Mouse (Mus musculus) spleen, adult 2 months (tissue): ENCODE results near the gene Adrb1. TPM values are rescaled to one million over a fixed set of nuclear protein-coding genes. Genes with fewer than 3 reads are reported as not detected.

Source experiments
- DNase-seq, 2 experiments: peaks; one replicate each; pipeline versions ENCODE4 v3.0.0 to v3.0.0-alpha.2; 2012 to 2021; ENCODE audit warnings: low spot score in 2 of 2, low read depth in 1 of 2
- H3K27ac ChIP-seq: fragments of 200-500 bp; 2 replicates; pipeline ENCODE4 v1.5.1; 2012; ENCODE audit warnings: low read length, inconsistent platforms; ENCODE audit not compliant: insufficient read depth
- H3K27me3 ChIP-seq: fragments of 200-500 bp; 2 replicates; pipeline ENCODE4 v1.6.1; 2012; ENCODE audit warnings: mild to moderate bottlenecking, moderate library complexity, low read length, inconsistent platforms; ENCODE audit not compliant: control insufficient read depth, insufficient read depth
- H3K36me3 ChIP-seq: fragments of 200-500 bp; 2 replicates; pipeline ENCODE4 v1.6.1; 2012; ENCODE audit warnings: mild to moderate bottlenecking, low read length, inconsistent platforms; ENCODE audit not compliant: control insufficient read depth, insufficient read depth
- H3K4me1 ChIP-seq: fragments of 200-500 bp; 2 replicates; pipeline ENCODE4 v1.6.1; 2011; ENCODE audit warnings: inconsistent platforms; ENCODE audit not compliant: control insufficient read depth, insufficient read depth, insufficient read length
- H3K4me3 ChIP-seq: fragments of 200-500 bp; 2 replicates; pipeline ENCODE4 v1.5.1; 2011; ENCODE audit warnings: mild to moderate bottlenecking, inconsistent platforms; ENCODE audit not compliant: insufficient read depth, insufficient read length; ENCODE audit errors: extremely low read depth
- CTCF ChIP-seq: fragments of 200-500 bp; IDR thresholded peaks from 2 replicates; pipeline ENCODE4 v1.5.1; 2011; ENCODE audit warnings: mild to moderate bottlenecking, inconsistent platforms; ENCODE audit not compliant: insufficient read depth, insufficient read length, insufficient replicate concordance; ENCODE audit errors: extremely low read depth
- POLR2A ChIP-seq: fragments of 200-500 bp; IDR thresholded peaks from 2 replicates; pipeline ENCODE4 v1.6.1; 2011; ENCODE audit warnings: low read depth, low read length, inconsistent platforms
- WGBS: fragments of 180-500 bp; shearing (Covaris S2); methylation state at CpG from one replicate; pipeline ENCODE4 v1.1.7; 2018; 5-methylcytosine and 5-hydroxymethylcytosine counted together
- polyA plus RNA-seq: library from polyadenylated mRNA; depleted of rRNA; stranded (reverse); fragments of >200 nt; gene quantifications from 2 replicates; pipeline ENCODE4 v1.2.3, GENCODE M21; 2012; rRNA removed

The Adrb1 gene
- polyA plus RNA-seq, result 7.7 and 12.6 TPM in 2 replicates

DNA sequence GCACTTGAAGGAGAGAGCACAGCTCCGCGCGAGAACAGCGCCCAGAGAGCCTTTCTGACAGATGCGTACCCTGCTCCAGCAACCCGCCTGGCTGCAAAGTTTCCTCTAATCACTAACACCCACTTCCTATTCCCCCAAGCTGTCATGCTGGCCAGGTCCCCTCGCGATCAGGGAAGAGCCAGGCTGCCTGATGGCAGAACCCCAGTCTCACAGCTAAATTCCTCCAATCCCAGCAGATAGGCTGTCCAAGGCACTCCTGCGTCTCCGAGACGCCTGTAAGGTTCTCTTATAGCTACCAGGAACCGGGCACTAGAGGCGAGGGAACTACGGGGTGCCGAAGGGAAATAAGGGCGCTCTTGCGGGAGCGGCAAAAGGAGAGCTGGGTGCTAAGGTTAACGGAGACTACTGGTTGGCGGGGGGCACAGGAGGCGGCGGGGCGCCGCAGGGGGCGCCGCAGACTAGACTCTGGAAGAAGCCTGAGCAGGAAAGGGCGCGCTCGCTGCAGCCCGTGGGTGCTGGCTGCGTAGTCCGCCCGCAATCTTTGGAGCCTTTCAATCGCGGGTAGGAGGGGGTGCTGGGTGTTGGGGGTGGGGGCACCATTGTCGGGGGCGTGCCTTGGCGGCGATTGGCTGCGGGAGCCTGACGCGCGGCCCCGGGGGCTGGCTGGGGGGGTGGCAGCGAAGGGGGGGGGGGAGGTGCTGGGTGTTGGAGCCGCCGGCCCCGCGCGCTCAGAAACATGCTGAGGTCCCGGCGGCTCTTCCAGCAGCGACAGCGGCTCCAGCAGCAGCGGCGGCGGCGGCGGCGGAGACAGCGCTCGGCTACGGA lies at the start of gene Adrb1:
Gene Adrb1 (plus strand): TSS at position 813 of the 825 bp plus-strand sequence.
- H3K27me3 ChIP-seq, result peaks cover 32% of the 10 kb centered on the region
- 3% methylated on average over 41 of the region's 63 CpGs for WGBS
- peaks cover 12% of the 10 kb centered on the region for H3K4me1 ChIP-seq
- H3K27ac ChIP-seq, result peak within 1 kb of the TSS; percentile 48
- TF ChIP-seq CTCF (no peak), POLR2A (no peak)
- DNase-seq, result no peak
- H3K36me3 ChIP-seq, result no peaks in the 10 kb centered on the region
- peak within 1 kb of the TSS; percentile 53 for H3K4me3 ChIP-seq

DNA sequence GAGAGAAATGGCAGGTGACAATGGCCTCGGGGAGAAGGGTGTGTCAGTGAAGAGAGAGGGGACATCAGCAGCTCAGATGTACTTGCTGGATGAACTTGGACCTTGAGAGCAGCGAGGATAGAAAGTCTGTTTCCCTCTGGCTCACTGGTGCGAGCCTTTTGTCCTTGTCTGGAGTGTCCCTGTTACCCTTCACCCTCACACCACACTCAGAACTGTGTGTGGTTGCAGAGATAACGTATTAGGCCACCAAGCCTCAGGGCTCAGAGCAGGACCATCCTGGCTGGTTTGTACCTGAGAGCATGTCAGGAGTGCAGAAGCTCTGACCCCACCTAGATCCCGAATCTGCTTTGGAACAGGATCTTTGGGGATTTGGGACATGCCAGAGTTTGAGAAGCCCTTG lies 46.3 kb upstream of the Adrb1 start:
- Histone ChIP-seq H3K27ac (no peak overlapping the region), H3K4me3 (no peak overlapping the region), H3K4me1 (no peaks in the 10 kb centered on the region; the same call in 1 of the 2 replicates), H3K36me3 (no peaks in the 10 kb centered on the region), H3K27me3 (no peaks in the 10 kb centered on the region)
- no peak for DNase-seq
- WGBS, result 84% methylated on average over 5 of the region's 5 CpGs
- TF ChIP-seq POLR2A, result no peak
- TF ChIP-seq CTCF, result no peak

DNA sequence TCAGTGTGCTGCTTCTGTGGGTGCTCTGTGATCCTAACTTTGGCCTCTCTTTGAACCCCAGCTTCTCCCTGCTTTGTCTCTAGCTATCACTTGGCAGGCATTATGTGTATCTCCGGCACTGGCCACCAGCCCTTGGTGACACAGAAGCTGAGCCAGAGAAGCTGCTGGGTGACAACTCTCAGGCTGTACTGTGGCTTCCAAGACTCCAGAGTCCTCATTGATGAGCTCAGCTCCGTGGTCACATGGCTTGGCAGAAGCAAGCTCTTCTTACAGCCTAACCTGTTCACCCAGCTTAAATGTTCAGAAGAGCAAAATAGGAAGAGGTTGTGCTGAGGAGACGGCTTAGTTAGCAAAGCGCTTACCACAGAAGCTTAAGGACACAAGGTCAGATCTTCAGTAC lies 45.5 kb upstream of the Adrb1 start:
- 89% methylated on average over 4 of the region's 4 CpGs for WGBS
- Histone ChIP-seq H3K27ac (no peak overlapping the region), H3K36me3 (no peaks in the 10 kb centered on the region), H3K4me1 (no peaks in the 10 kb centered on the region; the same call in 1 of the 2 replicates), H3K4me3 (no peak overlapping the region), H3K27me3 (no peaks in the 10 kb centered on the region)
- DNase-seq, result no peak
- TF ChIP-seq POLR2A (no peak), CTCF (no peak)

DNA sequence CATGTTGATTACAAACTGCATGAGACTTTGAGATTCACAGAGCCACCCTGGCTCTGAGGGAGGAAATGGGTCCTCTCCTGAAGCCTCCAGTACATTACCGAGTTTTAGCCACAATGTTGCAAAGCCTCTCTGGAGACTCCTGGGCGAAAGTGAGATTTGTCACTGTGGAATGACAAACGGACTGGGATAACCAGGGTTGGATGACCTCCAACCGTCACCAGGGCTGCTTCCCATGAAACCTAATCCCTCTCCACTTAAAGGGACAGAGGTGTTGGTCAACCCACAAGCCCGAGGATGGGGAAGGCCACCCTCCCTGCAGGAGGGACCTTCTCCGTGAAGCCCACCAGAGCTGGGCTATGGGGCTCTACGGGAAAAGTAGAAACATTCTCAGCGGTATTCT lies 44.4 kb upstream of the Adrb1 start:
- no peak for DNase-seq
- Histone ChIP-seq H3K27ac (no peak overlapping the region), H3K4me3 (no peak overlapping the region), H3K4me1 (no peaks in the 10 kb centered on the region; the same call in 1 of the 2 replicates), H3K36me3 (no peaks in the 10 kb centered on the region), H3K27me3 (no peaks in the 10 kb centered on the region)
- 87% methylated on average over 8 of the region's 8 CpGs for WGBS
- no peak for TF ChIP-seq POLR2A
- TF ChIP-seq CTCF, result no peak

DNA sequence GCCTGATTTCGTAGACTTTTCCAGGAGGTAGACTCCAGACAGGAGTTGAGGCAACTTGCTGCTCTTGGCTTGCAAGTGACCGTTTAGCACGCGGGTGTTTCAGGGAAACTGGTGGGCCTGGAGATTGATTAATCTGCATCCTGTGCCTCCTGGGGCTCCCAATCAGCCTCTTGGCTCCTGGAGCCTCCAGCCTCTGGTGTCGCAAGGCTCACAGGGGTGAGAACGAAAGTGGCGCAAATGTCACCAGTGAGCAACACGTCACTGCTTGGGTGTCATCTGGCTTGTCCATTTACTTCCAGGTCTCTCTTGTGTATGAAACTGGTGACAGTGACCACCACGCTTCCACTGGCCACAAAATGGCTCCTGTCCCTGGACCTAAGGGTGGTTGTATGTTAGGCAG lies 43.5 kb upstream of the Adrb1 start:
- no peak for DNase-seq
- Histone ChIP-seq H3K27ac (no peak overlapping the region), H3K4me3 (no peak overlapping the region), H3K27me3 (no peaks in the 10 kb centered on the region), H3K36me3 (no peaks in the 10 kb centered on the region), H3K4me1 (no peaks in the 10 kb centered on the region; the same call in 1 of the 2 replicates)
- 86% methylated on average over 9 of the region's 9 CpGs for WGBS
- no peak for TF ChIP-seq CTCF
- TF ChIP-seq POLR2A, result no peak

DNA sequence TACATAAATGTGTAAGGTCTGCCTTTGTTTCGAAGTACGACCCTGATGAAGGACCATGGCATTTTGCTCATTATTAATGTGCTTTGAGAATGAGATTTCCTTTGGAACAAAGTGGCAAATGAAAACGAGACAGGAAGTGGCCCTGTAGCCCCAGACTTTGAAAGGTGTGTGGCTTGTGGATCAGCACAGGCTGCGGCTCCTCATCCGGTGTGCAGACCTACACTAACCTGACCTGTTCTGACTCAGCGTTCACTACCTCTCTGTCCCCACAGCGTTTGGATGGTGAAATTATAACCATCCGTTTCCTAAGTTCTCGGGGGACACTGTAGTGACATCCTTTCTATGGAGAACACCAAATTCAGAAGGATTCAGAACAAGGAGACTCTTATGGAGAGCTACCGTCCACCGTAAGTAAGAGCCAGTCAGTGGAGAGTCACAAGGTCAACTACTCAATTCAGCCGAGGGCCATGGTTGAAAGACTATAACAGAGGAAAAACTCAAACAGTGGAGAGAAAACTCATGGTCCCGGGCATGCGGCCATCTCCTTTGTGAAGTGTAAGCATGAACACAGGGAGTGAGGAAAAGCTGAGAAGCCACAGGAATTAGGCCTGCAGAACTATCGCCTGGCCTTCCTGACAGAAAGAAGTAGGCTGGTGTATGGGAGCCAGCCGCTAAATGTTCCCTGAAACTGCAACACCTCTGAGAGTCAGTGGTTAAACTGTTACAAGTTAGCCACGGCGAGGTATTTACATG lies 42.6 kb upstream of the Adrb1 start:
- Histone ChIP-seq H3K27me3 (no peaks in the 10 kb centered on the region), H3K27ac (no peak overlapping the region), H3K4me3 (no peak overlapping the region), H3K4me1 (no peaks in the 10 kb centered on the region; the same call in 1 of the 2 replicates), H3K36me3 (no peaks in the 10 kb centered on the region)
- 84% methylated on average over 18 of the region's 18 CpGs for WGBS
- no peak for DNase-seq
- no peak for TF ChIP-seq CTCF
